Mouse (Mus musculus) embryonic facial prominence, embryonic 10.5 days (tissue): ENCODE measurements at regions not wholly inside any gene's neighbourhood (a gene's known extent, or its start where the extent isn't known, plus 50 kb on each side); places are given as distances from the start of the nearest gene placed in this dataset.

ENCODE experiments used
- DNase-seq: peaks from one replicate; pipeline ENCODE4 v3.0.0-alpha.2; 2017; ENCODE audit warnings: low spot score
- H3K27ac ChIP-seq: fragments of 300-500 bp; sonication (generic); replicated peaks from 2 replicates; pipeline ENCODE4 v1.5.1; 2016; ENCODE audit warnings: mild to moderate bottlenecking
- H3K27me3 ChIP-seq: fragments of 300-500 bp; sonication (generic); replicated peaks from 2 replicates; pipeline ENCODE4 v1.6.1; 2016; ENCODE audit warnings: low read depth, mild to moderate bottlenecking; ENCODE audit not compliant: poor library complexity, severe bottlenecking
- H3K36me3 ChIP-seq: fragments of 300-500 bp; sonication (generic); replicated peaks from 2 replicates; pipeline ENCODE4 v1.6.1; 2016; ENCODE audit warnings: mild to moderate bottlenecking, moderate library complexity
- H3K4me1 ChIP-seq: fragments of 300-500 bp; sonication (generic); 2 replicates; pipeline ENCODE4 v1.6.1; 2016
- H3K4me3 ChIP-seq: fragments of 300-500 bp; sonication (generic); 2 replicates; pipeline ENCODE4 v1.5.1; 2016; ENCODE audit warnings: mild to moderate bottlenecking, moderate library complexity
- H3K9me3 ChIP-seq: fragments of 300-500 bp; sonication (generic); 2 replicates; pipeline ENCODE4 v1.6.1; 2016; ENCODE audit warnings: mild to moderate bottlenecking
- WGBS: fragments of 180-500 bp; shearing (Covaris S2); methylation state at CpG from one replicate; pipeline ENCODE4 v1.1.7; 2016; 5-methylcytosine and 5-hydroxymethylcytosine counted together

DNA sequence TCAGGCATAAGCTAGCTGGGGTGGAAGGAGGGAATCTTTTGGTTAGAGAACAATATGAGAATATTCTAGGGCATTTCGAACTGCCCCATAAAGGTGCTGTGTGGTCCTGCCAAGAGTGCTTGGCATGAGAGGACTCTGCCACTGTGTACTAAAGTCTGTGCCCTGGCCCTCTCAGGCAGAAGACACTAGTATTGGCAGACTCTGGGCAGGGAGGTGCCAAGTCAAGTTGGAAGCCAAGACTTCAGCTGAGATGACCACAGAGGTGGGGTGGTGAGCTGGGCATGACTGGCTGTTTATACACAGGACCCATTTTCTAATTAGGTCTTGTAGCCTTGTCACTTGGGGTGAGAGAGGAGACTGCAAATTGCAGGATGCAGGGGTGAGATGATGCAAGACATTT is 104.4 kb upstream of the Glra1 start:
- H3K4me3 ChIP-seq = no peak overlapping the region
- H3K27me3 ChIP-seq = no peaks in the 10 kb centered on the region
- DNase-seq = no peak
- no peaks in the 10 kb centered on the region for H3K4me1 ChIP-seq
- no peaks in the 10 kb centered on the region for H3K9me3 ChIP-seq
- H3K27ac ChIP-seq = no peak overlapping the region
- no peaks in the 10 kb centered on the region for H3K36me3 ChIP-seq
- WGBS = 93% methylated on average over 1 of the region's 1 CpGs

DNA sequence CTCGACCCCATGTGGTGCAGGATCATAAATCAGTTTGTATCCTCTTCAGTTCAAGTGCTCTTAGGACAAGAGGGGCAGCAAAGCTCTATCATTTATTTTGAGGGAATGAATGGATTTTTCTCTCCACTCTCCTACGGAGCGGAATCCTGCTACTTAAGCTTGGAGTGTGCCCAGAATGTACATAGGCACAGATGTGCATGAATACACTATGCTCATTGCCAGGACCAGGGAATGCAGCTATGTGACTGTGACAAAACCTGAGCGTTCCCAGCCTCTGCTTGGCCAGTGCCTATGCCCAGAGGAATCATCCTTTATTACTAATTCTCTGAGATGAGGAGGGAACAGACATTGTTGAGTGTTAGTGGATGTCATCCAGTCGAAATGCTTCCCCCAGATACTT is 99.5 kb upstream of the Glra1 start:
- Histone ChIP-seq H3K27ac (no peak overlapping the region), H3K36me3 (no peaks in the 10 kb centered on the region), H3K9me3 (no peaks in the 10 kb centered on the region), H3K4me3 (no peak overlapping the region), H3K27me3 (no peaks in the 10 kb centered on the region), H3K4me1 (no peaks in the 10 kb centered on the region)
- WGBS = 84% methylated on average over 5 of the region's 5 CpGs
- no peak for DNase-seq

- no peak for DNase-seq
- Histone ChIP-seq H3K4me3 (no peak overlapping the region), H3K4me1 (no peaks in the 10 kb centered on the region), H3K36me3 (no peaks in the 10 kb centered on the region), H3K27ac (no peak overlapping the region), H3K9me3 (no peaks in the 10 kb centered on the region), H3K27me3 (no peaks in the 10 kb centered on the region)
- 82% methylated on average over 2 of the region's 2 CpGs for WGBS
Observed at GRCm38 (mm10) chr11:55701921-55702320, 93.9 kb upstream of the Glra1 start.

- 48% methylated on average over 3 of the region's 3 CpGs for WGBS
- H3K4me1 ChIP-seq = no peaks in the 10 kb centered on the region
- H3K36me3 ChIP-seq = no peaks in the 10 kb centered on the region
- H3K9me3 ChIP-seq = no peaks in the 10 kb centered on the region
- DNase-seq = peak; percentile 9
- no peak overlapping the region for H3K27ac ChIP-seq
- H3K4me3 ChIP-seq = no peak overlapping the region
- H3K27me3 ChIP-seq = no peaks in the 10 kb centered on the region
Observed at GRCm38 (mm10) chr11:55685031-55685519, 77.1 kb upstream of the Glra1 start.

DNA sequence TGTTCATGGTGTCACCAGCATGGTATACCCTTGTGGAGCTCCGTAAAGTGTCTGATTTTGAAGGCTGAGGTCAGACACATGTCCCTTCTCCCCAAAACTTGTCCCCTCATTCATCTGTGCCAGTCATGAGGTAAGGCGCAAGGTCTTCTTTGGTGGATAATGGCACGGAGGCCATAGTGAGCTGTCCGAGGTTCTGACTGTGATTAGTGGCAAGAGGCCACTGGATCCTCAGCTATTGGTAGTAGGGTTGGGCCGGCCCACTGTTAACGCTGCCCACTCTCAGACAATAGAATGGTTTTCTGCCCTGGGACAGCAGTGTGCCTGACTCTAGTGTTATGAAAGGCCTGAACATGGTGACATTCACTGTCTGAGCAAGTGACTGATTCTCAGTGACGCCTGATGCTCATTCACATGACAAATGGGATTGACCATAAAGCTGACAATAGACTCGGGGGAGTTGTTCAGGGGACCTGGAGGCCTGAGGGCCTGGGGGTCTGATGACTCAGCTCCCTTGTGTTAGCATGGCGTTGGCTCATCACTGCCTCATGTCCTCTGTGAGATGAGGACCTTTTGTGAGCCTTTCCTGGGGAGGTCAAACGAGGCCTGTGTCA is 74.5 kb upstream of the Glra1 start:
- DNase-seq = peak; percentile 47
- H3K27me3 ChIP-seq = no peaks in the 10 kb centered on the region
- H3K9me3 ChIP-seq = no peaks in the 10 kb centered on the region
- H3K27ac ChIP-seq = no peak overlapping the region
- no peaks in the 10 kb centered on the region for H3K36me3 ChIP-seq
- no peaks in the 10 kb centered on the region for H3K4me1 ChIP-seq
- H3K4me3 ChIP-seq = no peak overlapping the region
- whole genome bisulfite sequencing = 40% methylated on average over 10 of the region's 10 CpGs

DNA sequence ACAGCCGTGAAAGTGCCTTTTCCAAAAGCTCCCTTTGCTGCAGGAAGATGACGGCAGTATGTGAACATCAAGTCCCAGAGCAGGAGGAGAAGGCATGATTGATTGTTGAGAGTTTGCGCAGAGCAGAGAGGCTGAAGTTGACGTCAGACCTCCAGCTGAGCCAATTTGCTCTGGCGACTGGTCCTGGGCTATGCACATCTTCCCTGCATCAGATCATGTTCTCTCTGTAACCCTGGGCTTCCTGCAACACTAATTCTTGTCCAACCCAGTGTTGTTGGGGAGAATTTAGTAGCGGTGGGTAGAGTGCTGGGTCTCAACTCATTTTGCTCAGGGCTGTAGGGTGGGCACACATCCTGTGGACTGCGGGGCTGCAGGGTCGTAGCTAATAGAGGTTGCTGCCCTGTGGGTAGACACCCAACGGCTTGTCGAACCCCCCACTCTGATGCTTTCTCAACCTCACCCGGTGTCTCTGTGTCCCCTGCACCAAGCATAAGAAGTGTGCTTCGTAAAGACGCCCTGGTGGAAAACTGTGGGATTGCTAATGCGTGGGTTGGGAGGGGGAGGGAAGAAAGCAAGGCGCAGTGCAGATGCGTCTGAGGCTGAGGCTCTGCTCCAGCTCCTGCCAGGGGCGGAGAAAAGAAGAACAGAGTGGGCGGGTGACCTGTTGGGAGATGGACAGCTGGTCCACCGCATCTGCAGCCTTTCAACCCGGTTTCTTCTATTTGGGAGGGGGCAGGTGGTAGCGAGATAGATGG is 73.4 kb upstream of the Glra1 start:
- no peak for DNase-seq
- H3K9me3 ChIP-seq = no peaks in the 10 kb centered on the region
- WGBS = 80% methylated on average over 21 of the region's 21 CpGs
- H3K36me3 ChIP-seq = no peaks in the 10 kb centered on the region
- no peaks in the 10 kb centered on the region for H3K27me3 ChIP-seq
- no peak overlapping the region for H3K4me3 ChIP-seq
- no peak overlapping the region; the same call in 1 of the 2 replicates for H3K27ac ChIP-seq
- H3K4me1 ChIP-seq = no peaks in the 10 kb centered on the region

DNA sequence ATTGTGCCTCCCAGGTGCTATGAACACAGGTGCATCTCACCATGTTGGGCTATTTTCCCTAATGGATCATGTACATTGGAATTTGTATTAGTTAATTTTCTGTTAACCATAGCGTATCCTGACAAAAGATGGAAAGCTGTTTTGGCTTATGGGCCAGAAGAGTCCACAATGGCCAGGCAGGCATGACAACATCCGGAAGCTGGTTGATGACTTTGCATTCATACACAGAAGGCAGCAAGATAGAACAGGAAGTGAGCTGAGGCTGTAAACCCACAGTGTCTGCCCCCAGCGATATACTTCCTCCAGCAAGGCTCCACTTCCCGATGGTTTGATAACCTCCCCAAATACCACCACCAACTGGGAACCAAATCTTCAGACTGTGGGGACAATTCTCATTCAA is 55.1 kb upstream of the Glra1 start:
- no peak for DNase-seq
- Histone ChIP-seq H3K36me3 (no peaks in the 10 kb centered on the region), H3K27ac (no peak overlapping the region), H3K27me3 (no peaks in the 10 kb centered on the region), H3K4me1 (no peaks in the 10 kb centered on the region), H3K4me3 (no peak overlapping the region), H3K9me3 (no peaks in the 10 kb centered on the region)
- 90% methylated on average over 4 of the region's 4 CpGs for WGBS

DNA sequence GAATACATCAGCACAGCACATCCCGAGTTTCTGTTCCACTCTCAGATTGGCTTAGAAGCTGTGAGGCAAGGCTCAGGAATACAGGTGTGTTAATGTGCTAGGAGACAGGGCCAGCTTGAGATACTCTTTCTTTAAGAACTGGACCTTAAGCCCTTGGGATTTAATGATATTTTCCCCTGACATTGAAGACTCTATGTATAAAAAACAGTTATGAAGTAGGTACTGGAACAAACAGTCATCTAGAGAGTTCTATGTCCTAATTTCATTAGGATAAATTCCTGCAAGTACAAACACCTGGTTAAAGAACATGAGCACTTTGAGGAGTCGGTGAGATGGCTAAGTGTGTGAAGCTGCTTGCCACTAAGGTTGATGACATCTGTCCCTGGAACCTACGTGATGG is 54.3 kb upstream of the Glra1 start:
- no peak for DNase-seq
- Histone ChIP-seq H3K9me3 (no peaks in the 10 kb centered on the region), H3K27me3 (no peaks in the 10 kb centered on the region), H3K4me1 (no peaks in the 10 kb centered on the region), H3K4me3 (no peak overlapping the region), H3K36me3 (no peaks in the 10 kb centered on the region), H3K27ac (no peak overlapping the region)
- 81% methylated on average over 3 of the region's 3 CpGs for WGBS
